Mouse (Mus musculus): ENCODE results near the gene Dab2ip.

GRCm38 (mm10) chr2:35508597-35509342 lies 49.3 kb upstream of the Dab2ip start:
- no peak for TF ChIP-seq POLR2A (IDR thresholded peaks at IDR 0.05; ENCODE audit: extremely low read depth, insufficient read depth, low read length)
- TF ChIP-seq CTCF (IDR thresholded peaks at IDR 0.05; ENCODE audit: low read depth, low read length): no peak

Measured in liver, adult 2 months (tissue).